Mouse (Mus musculus): Measurements from ENCODE around the gene Nt5c2.
A peak's percentile ranks its signal among the peaks of the same experiment; 100 is the strongest.
"Not testable (repeated sequence)": the region's sequence is repeated elsewhere in the genome, so short reads cannot be mapped to it uniquely, and the experiment has no call there.

Gene Nt5c2

GRCm38 (mm10) chr19:46988231-46989087 is 26.5 kb downstream of the Nt5c2 start:
- no peak for DNase-seq (ENCODE audit: low spot score)

- DNase-seq (ENCODE audit: low spot score), result no peak
These were observed 27.3 kb downstream of the Nt5c2 start for GRCm38 (mm10) chr19:46987646-46988045.

- DNase-seq (ENCODE audit: low spot score), result no peak
These were observed 30.0 kb downstream of the Nt5c2 start for GRCm38 (mm10) chr19:46984726-46985622.

- no peak for DNase-seq (ENCODE audit: low spot score)
These were observed 31.0 kb downstream of the Nt5c2 start for GRCm38 (mm10) chr19:46983966-46984380.

GRCm38 (mm10) chr19:46983352-46983965 is 31.5 kb downstream of the Nt5c2 start:
- DNase-seq (ENCODE audit: low spot score), result no peak

GRCm38 (mm10) chr19:46981462-46981861 is 33.5 kb downstream of the Nt5c2 start:
- no peak for DNase-seq (ENCODE audit: low spot score)

GRCm38 (mm10) chr19:46979781-46980105 is 35.2 kb downstream of the Nt5c2 start:
- no peak for DNase-seq (ENCODE audit: low spot score)

GRCm38 (mm10) chr19:46978920-46979780 is 35.8 kb downstream of the Nt5c2 start:
- peak; percentile 14 for DNase-seq (ENCODE audit: low spot score)

- DNase-seq (ENCODE audit: low spot score), result not testable (repeated sequence)
These were observed 36.9 kb downstream of the Nt5c2 start for GRCm38 (mm10) chr19:46978069-46978468.

GRCm38 (mm10) chr19:46977460-46977859 is 37.5 kb downstream of the Nt5c2 start:
- no peak for DNase-seq (ENCODE audit: low spot score)

GRCm38 (mm10) chr19:46976743-46977142 is 38.2 kb downstream of the Nt5c2 start:
- DNase-seq (ENCODE audit: low spot score), result no peak

GRCm38 (mm10) chr19:46975997-46976396 is 39.0 kb downstream of the Nt5c2 start:
- DNase-seq (ENCODE audit: low spot score), result no peak

- DNase-seq (ENCODE audit: low spot score), result no peak
These were observed 39.4 kb downstream of the Nt5c2 start for GRCm38 (mm10) chr19:46975565-46975964.

GRCm38 (mm10) chr19:46972159-46972558 is 42.8 kb downstream of the Nt5c2 start:
- no peak for DNase-seq (ENCODE audit: low spot score)

GRCm38 (mm10) chr19:46971712-46972111 is 43.2 kb downstream of the Nt5c2 start:
- DNase-seq (ENCODE audit: low spot score), result no peak

GRCm38 (mm10) chr19:46971051-46971689 is 43.8 kb downstream of the Nt5c2 start:
- no peak for DNase-seq (ENCODE audit: low spot score)

- peak; percentile 67 for DNase-seq (ENCODE audit: low spot score)
These were observed 44.7 kb downstream of the Nt5c2 start for GRCm38 (mm10) chr19:46970121-46970729.

GRCm38 (mm10) chr19:46969286-46969985 is 45.5 kb downstream of the Nt5c2 start:
- DNase-seq (ENCODE audit: low spot score), result no peak

- DNase-seq (ENCODE audit: low spot score), result no peak
These were observed 46.1 kb downstream of the Nt5c2 start for GRCm38 (mm10) chr19:46968833-46969232.

- DNase-seq (ENCODE audit: low spot score), result no peak
These were observed 47.1 kb downstream of the Nt5c2 start for GRCm38 (mm10) chr19:46967861-46968260.
